Mouse (Mus musculus) liver, embryonic 15.5 days (tissue): ENCODE data around the gene Tbc1d17. TPM values are rescaled to one million over a fixed set of nuclear protein-coding genes. Genes with fewer than 3 reads are reported as not detected.
A peak's percentile ranks its signal among the peaks of the same experiment; 100 is the strongest.

Experiments used
- ATAC-seq: fragments of 200-750 bp; cut with Nextera tagmentation; 2 replicates; pipeline ENCODE4 v1.8.0; 2017; ENCODE audit warnings: moderate number of reproducible peaks, mild to moderate bottlenecking, moderate library complexity; ENCODE audit not compliant: insufficient read depth
- H3K27ac ChIP-seq: fragments of 300-500 bp; sonication (generic); replicated peaks from 2 replicates; pipeline ENCODE4 v1.5.1; 2015; ENCODE audit warnings: mild to moderate bottlenecking, inconsistent platforms
- H3K27me3 ChIP-seq: fragments of 300-500 bp; sonication (generic); 2 replicates; pipeline ENCODE4 v1.6.1; 2015; ENCODE audit warnings: mild to moderate bottlenecking, inconsistent platforms
- H3K36me3 ChIP-seq: fragments of 300-500 bp; sonication (generic); replicated peaks from 2 replicates; pipeline ENCODE4 v1.6.1; 2015; ENCODE audit warnings: moderate library complexity, mild to moderate bottlenecking, inconsistent platforms
- H3K4me1 ChIP-seq: fragments of 300-500 bp; sonication (generic); replicated peaks from 2 replicates; pipeline ENCODE4 v1.6.1; 2015; ENCODE audit warnings: inconsistent platforms
- H3K4me2 ChIP-seq: fragments of 300-500 bp; sonication (generic); 2 replicates; pipeline ENCODE4 v1.6.1; 2015; ENCODE audit warnings: moderate library complexity, mild to moderate bottlenecking, inconsistent platforms
- H3K4me3 ChIP-seq: fragments of 300-500 bp; sonication (generic); replicated peaks from 2 replicates; pipeline ENCODE4 v1.5.1; 2015; ENCODE audit warnings: mild to moderate bottlenecking, inconsistent platforms
- H3K9ac ChIP-seq: fragments of 300-500 bp; sonication (generic); 2 replicates; pipeline ENCODE4 v1.6.1; 2015; ENCODE audit warnings: moderate library complexity, mild to moderate bottlenecking, inconsistent platforms
- H3K9me3 ChIP-seq: fragments of 300-500 bp; sonication (generic); replicated peaks from 2 replicates; pipeline ENCODE4 v1.6.1; 2016; ENCODE audit warnings: inconsistent platforms
- WGBS: fragments of 180-500 bp; shearing (Covaris S2); methylation state at CpG from one replicate; pipeline ENCODE4 v1.1.7; 2015; ENCODE audit warnings: mixed read lengths; ENCODE audit not compliant: insufficient replicate concordance; 5-methylcytosine and 5-hydroxymethylcytosine counted together
- polyA plus RNA-seq: library from polyadenylated mRNA; unstranded; fragments of >200 nt; fragmentation: Nextera tagmentation; extraction: Ambion mirVana; gene quantifications from 2 replicates; pipeline ENCODE4 v1.2.1, GENCODE M21; 2015

The Tbc1d17 gene
- polyA plus RNA-seq, 1 experiment from 2014 or later: 26.1 TPM

GRCm38 (mm10) chr7:44839491-44840191 is 9.2 kb downstream of the Tbc1d17 start:
- peak overlapping the region; percentile 39 for H3K4me3 ChIP-seq

GRCm38 (mm10) chr7:44839171-44839490 is 9.7 kb downstream of the Tbc1d17 start:
- no peak overlapping the region for H3K27ac ChIP-seq
- peak overlapping the region; percentile 67 for H3K4me2 ChIP-seq
- 15% methylated on average over 11 of the region's 11 CpGs for WGBS
- no peak overlapping the region for H3K9ac ChIP-seq
- no peaks in the 10 kb centered on the region for H3K9me3 ChIP-seq
- H3K27me3 ChIP-seq: peaks cover 27% of the 10 kb centered on the region
- H3K36me3 ChIP-seq: peaks cover 31% of the 10 kb centered on the region
- no peak for ATAC-seq
- H3K4me3 ChIP-seq: peak overlapping the region; percentile 39
- peaks cover 41% of the 10 kb centered on the region for H3K4me1 ChIP-seq

More at GRCm38 (mm10) chr7:44839491-44840191, 9.2 kb downstream of the Tbc1d17 start:
- Histone ChIP-seq H3K27ac (no peak overlapping the region), H3K36me3 (peaks cover 36% of the 10 kb centered on the region), H3K9me3 (no peaks in the 10 kb centered on the region), H3K4me2 (peak overlapping the region; percentile 67), H3K27me3 (peaks cover 27% of the 10 kb centered on the region), H3K4me1 (peaks cover 41% of the 10 kb centered on the region), H3K9ac (no peak overlapping the region)
- 4% methylated on average over 58 of the region's 58 CpGs for WGBS
- ATAC-seq: peak; percentile 7; the same call in 1 of the 2 replicates

- Histone ChIP-seq H3K4me1 (peaks cover 33% of the 10 kb centered on the region), H3K4me2 (no peak overlapping the region), H3K9ac (no peak overlapping the region), H3K9me3 (no peaks in the 10 kb centered on the region), H3K4me3 (no peak overlapping the region), H3K27ac (no peak overlapping the region), H3K27me3 (peaks cover 27% of the 10 kb centered on the region), H3K36me3 (peaks cover 21% of the 10 kb centered on the region)
- 61% methylated on average over 6 of the region's 6 CpGs for WGBS
- no peak for ATAC-seq
Observed at GRCm38 (mm10) chr7:44838073-44838472, 10.8 kb downstream of the Tbc1d17 start.

GRCm38 (mm10) chr7:44836423-44837053 is 12.3 kb downstream of the Tbc1d17 start:
- no peaks in the 10 kb centered on the region for H3K9me3 ChIP-seq
- no peak for ATAC-seq
- no peak overlapping the region for H3K27ac ChIP-seq
- H3K4me3 ChIP-seq: no peak overlapping the region
- H3K27me3 ChIP-seq: peaks cover 27% of the 10 kb centered on the region
- WGBS: 69% methylated on average over 9 of the region's 9 CpGs
- H3K4me2 ChIP-seq: no peak overlapping the region
- H3K4me1 ChIP-seq: peaks cover 29% of the 10 kb centered on the region
- no peak overlapping the region for H3K9ac ChIP-seq
- peaks cover 20% of the 10 kb centered on the region for H3K36me3 ChIP-seq

GRCm38 (mm10) chr7:44836016-44836404 is 12.9 kb downstream of the Tbc1d17 start:
- H3K4me1 ChIP-seq: peaks cover 29% of the 10 kb centered on the region
- no peak overlapping the region for H3K4me2 ChIP-seq
- H3K9me3 ChIP-seq: no peaks in the 10 kb centered on the region
- ATAC-seq: no peak
- WGBS: 35% methylated on average over 3 of the region's 3 CpGs
- no peak overlapping the region for H3K27ac ChIP-seq
- H3K9ac ChIP-seq: no peak overlapping the region
- peaks cover 25% of the 10 kb centered on the region for H3K36me3 ChIP-seq
- peaks cover 27% of the 10 kb centered on the region for H3K27me3 ChIP-seq
- no peak overlapping the region for H3K4me3 ChIP-seq

- H3K36me3 ChIP-seq: peaks cover 26% of the 10 kb centered on the region
- no peak for ATAC-seq
- WGBS: 72% methylated on average over 1 of the region's 1 CpGs
Observed at GRCm38 (mm10) chr7:44835373-44836015, 13.4 kb downstream of the Tbc1d17 start.

GRCm38 (mm10) chr7:44832763-44833162 is 16.1 kb downstream of the Tbc1d17 start:
- Histone ChIP-seq H3K9me3 (no peaks in the 10 kb centered on the region), H3K4me1 (peaks cover 11% of the 10 kb centered on the region; the same call in 1 of the 2 replicates), H3K4me2 (no peak overlapping the region), H3K4me3 (no peak overlapping the region), H3K36me3 (peaks cover 51% of the 10 kb centered on the region), H3K27ac (no peak overlapping the region), H3K27me3 (no peaks in the 10 kb centered on the region), H3K9ac (no peak overlapping the region)
- no peak for ATAC-seq
- 78% methylated on average over 4 of the region's 4 CpGs for WGBS

More at GRCm38 (mm10) chr7:44835373-44836015, 13.4 kb downstream of the Tbc1d17 start:
- no peak overlapping the region for H3K27ac ChIP-seq
- H3K4me2 ChIP-seq: no peak overlapping the region
- no peak overlapping the region for H3K4me3 ChIP-seq
- H3K27me3 ChIP-seq: peaks cover 22% of the 10 kb centered on the region
- H3K9me3 ChIP-seq: no peaks in the 10 kb centered on the region
- H3K4me1 ChIP-seq: peaks cover 28% of the 10 kb centered on the region
- H3K9ac ChIP-seq: no peak overlapping the region

- peaks cover 30% of the 10 kb centered on the region for H3K4me1 ChIP-seq
- no peak overlapping the region for H3K9ac ChIP-seq
- ATAC-seq: no peak
- 87% methylated on average over 5 of the region's 5 CpGs for WGBS
- no peaks in the 10 kb centered on the region for H3K9me3 ChIP-seq
- no peak overlapping the region for H3K27ac ChIP-seq
- H3K36me3 ChIP-seq: peaks cover 77% of the 10 kb centered on the region
- H3K4me3 ChIP-seq: no peak overlapping the region
- no peaks in the 10 kb centered on the region for H3K27me3 ChIP-seq
- no peak overlapping the region for H3K4me2 ChIP-seq
Observed at GRCm38 (mm10) chr7:44828706-44829105, 20.2 kb downstream of the Tbc1d17 start.

GRCm38 (mm10) chr7:44826771-44827170 is 22.1 kb downstream of the Tbc1d17 start:
- H3K36me3 ChIP-seq: peaks cover 76% of the 10 kb centered on the region

GRCm38 (mm10) chr7:44824872-44825271 is 24.0 kb downstream of the Tbc1d17 start:
- H3K36me3 ChIP-seq: peaks cover 57% of the 10 kb centered on the region
- H3K4me1 ChIP-seq: peaks cover 66% of the 10 kb centered on the region
- no peak overlapping the region for H3K4me2 ChIP-seq
- 21% methylated on average over 3 of the region's 3 CpGs for WGBS
- no peaks in the 10 kb centered on the region for H3K9me3 ChIP-seq
- ATAC-seq: no peak
- no peak overlapping the region for H3K27ac ChIP-seq
- H3K27me3 ChIP-seq: no peaks in the 10 kb centered on the region
- H3K9ac ChIP-seq: no peak overlapping the region
- no peak overlapping the region for H3K4me3 ChIP-seq

More at GRCm38 (mm10) chr7:44826771-44827170, 22.1 kb downstream of the Tbc1d17 start:
- WGBS: 72% methylated on average over 3 of the region's 3 CpGs
- no peak overlapping the region for H3K4me3 ChIP-seq
- no peaks in the 10 kb centered on the region for H3K27me3 ChIP-seq
- H3K9ac ChIP-seq: no peak overlapping the region
- peaks cover 47% of the 10 kb centered on the region for H3K4me1 ChIP-seq
- no peak overlapping the region for H3K27ac ChIP-seq
- ATAC-seq: no peak
- no peaks in the 10 kb centered on the region for H3K9me3 ChIP-seq
- no peak overlapping the region for H3K4me2 ChIP-seq

- no peak overlapping the region for H3K9ac ChIP-seq
- H3K27ac ChIP-seq: no peak overlapping the region
- H3K36me3 ChIP-seq: peaks cover 50% of the 10 kb centered on the region
- H3K9me3 ChIP-seq: no peaks in the 10 kb centered on the region
- no peak for ATAC-seq
- WGBS: 29% methylated on average over 7 of the region's 7 CpGs
- H3K4me2 ChIP-seq: no peak overlapping the region
- H3K4me1 ChIP-seq: peaks cover 81% of the 10 kb centered on the region
- H3K27me3 ChIP-seq: no peaks in the 10 kb centered on the region
- no peak overlapping the region for H3K4me3 ChIP-seq
Observed at GRCm38 (mm10) chr7:44823409-44823808, 25.5 kb downstream of the Tbc1d17 start.
